Mouse (Mus musculus) frontal cortex, postnatal 25 days (tissue): ENCODE measurements around the gene Dpp4.

ENCODE experiments used
- DNase-seq, 2 experiments: peaks; one replicate each; pipeline ENCODE4 v3.0.0; 2022; ENCODE audit warnings: low spot score in 2 of 2

Dpp4 gene

DNA sequence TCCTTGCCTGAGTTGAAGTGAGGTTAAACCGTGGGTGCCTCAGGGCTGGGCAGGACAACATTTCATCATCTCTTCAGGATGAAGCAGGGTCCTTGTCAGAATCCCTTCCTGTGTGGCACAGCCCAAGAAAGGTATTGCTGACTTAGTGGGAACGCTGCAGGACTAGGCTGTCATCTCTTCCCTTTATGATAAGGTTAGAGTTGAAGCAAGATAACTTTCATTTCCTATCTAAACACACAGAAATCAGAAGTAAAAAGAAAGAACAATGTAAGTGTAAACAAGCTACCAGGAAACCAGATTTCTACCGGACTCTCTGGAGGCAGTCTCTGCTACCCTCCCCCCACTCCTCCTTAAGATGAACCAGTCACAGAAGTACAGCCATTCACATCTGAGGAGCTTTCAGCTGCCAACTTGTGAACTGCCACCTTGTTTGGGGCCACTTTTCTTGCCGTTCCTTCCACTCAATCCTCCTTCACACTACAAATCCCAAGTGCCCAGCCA is 3.3 kb downstream of the Dpp4 start:
- no peak for DNase-seq

DNA sequence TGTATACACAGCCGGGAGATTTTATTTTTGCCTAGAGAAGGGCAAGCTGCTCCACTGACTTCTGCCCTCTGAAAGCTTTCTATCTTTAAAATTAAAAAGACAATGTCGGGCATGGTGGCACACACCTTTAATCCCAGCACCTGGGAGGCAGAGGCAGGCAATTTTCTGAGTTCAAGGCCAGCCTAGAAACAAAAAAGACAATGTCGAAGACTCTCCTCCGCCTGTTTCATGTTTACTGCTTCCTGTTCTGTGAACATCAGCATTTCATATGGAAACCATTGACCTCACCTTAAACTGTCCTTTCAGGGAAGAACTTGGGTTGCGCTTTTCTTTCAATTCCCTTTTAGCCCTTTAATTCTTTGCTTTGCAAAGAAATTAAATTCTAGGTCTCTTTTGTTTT is 3.8 kb downstream of the Dpp4 start:
- DNase-seq = no peak

DNA sequence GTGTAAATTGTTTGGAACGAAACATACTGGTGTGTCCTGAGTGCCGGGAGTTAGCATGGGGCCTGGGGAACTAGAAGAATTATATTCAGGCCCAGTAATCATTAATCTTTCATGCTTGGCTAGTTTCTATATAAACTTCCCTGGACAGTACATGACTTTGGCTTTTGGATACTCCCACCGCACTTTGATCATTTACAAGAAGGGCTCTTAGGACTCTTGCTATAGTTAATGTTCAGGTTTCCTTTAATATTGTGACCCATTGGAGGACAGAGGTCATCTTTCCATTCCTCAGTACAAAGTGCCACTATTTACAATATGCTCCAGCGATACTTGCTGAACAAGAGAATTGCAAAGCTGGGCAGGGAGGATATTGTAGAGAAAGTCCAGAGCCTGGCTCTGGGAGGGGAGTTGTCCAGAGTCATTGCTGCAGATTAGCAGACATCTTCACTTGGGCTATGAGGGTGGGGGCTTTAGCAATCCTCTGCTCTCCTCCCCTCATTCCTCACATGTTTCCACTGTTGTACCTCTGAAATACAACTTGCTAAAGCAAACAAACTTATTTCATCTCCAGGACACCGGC is 8.4 kb downstream of the Dpp4 start:
- no peak for DNase-seq

DNA sequence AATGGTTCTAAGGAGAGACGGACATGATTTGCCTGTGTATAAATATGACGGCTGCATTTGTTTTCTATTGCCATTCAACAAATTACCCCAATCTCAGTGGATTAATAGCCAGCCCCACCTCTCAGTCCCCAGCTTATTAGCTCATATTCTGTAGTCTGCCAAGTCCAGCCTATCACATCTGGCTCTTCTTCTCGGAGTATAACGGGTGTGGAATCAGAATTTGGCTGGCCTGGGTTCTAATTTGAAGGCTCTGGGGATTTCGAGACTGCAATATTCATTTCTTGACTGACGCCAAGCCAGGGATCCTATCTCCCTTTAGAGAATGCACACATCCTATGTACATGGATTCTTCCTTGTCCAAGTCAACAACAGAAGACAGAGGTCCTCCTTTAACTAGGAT is 11.0 kb downstream of the Dpp4 start:
- DNase-seq = no peak

DNA sequence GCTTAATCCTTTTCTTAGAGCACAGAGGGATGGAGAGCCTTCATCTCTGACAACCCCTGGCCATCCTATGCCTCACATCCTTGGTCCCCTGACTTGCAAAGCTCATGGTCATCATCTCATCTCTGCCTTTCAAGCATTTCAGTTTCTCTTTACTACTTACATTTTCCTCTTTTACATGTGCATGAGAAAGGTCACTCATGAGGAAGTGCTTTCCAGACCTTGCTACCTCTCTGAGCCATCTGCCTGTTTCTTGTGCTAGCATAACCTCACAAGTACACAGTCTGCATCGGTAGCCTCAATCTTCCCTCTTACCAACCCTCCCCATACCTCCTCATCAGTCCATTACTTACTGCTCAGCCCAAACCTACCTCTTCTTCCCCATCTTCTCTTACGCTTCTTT is 12.2 kb downstream of the Dpp4 start:
- DNase-seq = no peak

DNA sequence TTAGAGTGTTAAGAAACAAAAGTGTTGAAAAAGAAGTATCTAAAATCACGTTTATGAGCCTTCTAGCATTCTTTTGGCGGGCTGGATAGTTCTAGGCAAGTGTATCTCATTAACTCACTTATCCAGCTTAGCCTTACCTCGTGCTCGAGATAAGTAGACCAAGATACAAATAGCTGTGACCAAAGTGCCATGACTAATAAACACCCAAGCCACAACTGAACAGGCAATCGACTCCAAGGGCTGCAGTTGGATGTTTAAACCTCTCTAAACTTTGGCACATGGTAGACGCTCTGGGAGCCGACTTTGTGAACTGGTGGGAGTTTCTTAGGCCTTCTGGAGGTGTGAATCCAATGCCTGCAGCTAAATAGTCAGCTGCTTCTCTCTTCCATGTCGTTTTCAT is 12.7 kb downstream of the Dpp4 start:
- DNase-seq = no peak

DNA sequence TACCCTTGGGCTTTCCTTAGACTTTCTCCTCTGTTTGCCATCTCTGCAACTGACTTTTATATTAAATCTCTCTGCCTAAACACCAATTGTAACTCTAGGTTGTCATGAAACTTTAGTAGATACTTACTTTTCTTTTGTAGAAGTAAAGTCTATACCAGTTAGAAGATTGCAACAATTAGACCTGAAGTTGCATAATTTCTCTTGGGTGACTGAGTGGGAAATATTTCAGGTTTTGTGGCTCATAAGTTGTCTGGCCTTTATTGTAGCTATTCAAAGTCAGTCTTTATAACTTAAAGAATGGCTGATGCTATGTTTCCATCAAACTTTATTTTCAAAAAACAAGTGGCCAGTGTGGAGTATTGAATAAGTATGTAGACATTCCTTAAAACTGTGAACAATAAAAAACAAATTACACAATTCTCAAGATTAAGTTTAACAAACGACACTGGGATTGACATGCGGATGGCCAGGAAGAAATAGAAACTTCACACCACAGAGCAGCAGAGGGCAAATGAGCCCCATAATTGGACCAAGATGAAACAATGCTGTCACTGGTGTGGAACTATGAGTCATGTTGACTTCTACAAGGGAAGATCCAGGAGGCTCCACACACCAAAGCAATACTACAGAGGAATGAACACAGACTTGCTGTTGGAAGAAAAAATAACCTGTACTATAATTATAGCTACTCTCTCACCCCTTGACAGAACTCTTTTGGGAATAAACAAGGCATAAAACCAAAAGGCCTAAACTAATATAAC is 13.7 kb downstream of the Dpp4 start:
- DNase-seq = no peak

DNA sequence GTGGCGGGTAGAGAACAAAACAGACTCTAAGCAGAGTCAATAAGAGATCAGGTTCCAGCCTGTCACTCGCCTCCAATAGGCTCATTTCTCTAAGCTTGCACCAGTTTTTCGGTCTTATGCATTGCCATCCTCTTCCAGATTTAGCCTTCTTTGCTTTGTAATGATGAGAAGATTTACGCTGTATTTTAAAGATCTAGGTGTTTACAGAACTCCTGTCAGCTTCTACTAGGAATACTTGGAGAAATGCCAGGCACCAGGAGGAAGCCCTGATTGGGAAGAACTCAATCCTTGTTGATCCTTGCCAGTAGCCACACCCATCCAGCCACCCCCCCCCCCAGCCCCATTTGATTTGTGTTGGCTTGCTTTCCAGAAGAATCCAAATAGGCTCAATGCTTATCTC is 14.4 kb downstream of the Dpp4 start:
- no peak for DNase-seq

DNA sequence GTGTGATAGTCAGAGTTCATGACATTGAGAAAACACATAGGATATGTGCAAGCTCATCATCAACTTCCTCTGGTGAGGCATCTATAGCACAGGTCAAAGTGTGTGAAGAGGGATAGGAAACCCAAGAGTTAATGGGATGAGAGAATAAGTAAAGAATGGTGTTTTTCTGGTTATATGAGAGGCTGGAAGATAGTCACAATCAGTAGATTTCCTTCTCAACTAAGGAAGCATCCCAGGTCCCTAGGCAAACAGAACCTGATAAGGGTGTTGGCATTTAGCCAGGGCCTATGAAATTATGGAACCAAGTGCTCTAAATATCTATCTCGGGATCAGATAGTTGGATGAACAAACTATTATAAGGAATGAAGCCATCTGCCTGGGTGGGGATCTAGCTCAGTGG is 15.2 kb downstream of the Dpp4 start:
- DNase-seq = no peak

DNA sequence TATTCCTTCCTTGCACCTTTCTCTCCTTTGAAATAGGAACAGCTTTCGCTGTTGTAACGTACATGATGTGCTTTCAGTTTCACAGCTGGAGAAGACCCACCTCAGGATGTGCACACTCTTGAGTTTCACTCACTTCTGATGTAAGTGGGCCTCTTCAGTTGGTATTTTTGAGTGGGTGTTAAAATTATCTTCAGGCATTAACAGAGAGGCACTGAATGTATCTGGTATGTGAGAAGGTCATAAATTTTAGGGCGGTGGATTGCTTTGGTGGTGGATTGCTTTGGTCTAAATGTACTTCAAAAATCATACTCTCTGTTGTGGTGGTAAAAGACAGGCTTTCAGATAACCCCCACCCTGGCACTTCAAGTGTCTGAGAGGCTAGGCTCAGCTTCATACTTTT is 17.2 kb downstream of the Dpp4 start:
- no peak for DNase-seq

DNA sequence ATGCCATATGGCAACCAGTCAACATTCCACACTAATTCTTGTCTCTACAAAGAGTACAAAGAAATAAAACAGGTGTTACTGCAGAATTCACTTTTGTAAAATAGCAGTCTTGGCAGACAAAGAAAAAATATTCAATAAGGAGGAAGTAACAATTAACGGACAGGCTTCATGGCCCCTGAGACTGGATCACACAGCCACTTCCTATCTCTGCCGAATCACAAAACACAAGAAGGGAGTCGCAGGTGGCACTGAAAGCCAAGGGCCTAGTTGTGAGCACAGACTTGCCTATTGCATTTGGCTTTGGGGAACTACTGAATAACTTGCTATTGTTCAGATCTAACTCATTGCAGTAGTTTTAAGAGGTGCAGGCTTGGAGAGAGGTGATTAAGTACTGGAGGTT is 19.9 kb downstream of the Dpp4 start:
- no peak for DNase-seq

DNA sequence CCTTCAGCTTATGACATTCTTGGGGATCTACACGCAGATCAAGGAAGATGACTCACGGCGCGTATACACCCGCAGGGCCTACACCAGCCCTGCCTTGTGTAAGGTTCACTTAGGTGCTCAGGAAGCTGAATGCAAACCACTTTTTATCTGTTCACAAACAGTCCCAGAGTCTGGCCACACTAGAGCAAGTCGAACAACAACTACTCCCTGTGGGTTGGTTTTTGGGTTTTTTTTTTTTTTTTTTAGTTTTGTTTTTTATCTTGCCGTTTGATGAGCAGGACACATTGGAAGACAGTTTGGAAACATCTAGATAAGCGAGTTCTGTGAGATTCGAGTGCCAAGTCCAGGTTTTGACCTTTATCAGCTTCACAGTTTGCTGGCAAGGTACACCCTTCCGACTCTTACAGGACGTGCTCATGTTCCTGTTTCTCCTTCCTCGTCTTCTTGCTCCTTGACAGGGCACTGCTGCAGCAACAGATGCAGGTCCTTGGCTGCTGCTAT is 21.0 kb downstream of the Dpp4 start:
- DNase-seq = no peak

DNA sequence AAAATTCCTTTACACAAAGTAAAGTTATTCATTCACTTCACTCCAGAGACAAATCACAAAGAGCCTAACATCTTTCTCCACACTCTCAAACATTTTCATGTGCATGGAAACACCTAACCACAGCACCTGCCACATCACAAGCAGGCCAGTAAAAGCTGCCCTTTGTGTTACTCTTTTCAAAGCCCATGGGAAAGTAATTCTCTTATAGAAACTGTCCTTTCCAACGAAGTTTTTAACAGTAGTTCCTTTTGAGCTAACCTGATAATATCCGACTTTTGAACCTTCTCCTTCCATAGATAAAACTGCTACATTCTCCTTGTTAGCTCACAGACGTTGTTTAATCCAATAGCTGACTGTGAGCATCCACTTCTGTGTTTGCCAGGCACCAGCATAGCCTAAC is 21.7 kb downstream of the Dpp4 start:
- no peak for DNase-seq

DNA sequence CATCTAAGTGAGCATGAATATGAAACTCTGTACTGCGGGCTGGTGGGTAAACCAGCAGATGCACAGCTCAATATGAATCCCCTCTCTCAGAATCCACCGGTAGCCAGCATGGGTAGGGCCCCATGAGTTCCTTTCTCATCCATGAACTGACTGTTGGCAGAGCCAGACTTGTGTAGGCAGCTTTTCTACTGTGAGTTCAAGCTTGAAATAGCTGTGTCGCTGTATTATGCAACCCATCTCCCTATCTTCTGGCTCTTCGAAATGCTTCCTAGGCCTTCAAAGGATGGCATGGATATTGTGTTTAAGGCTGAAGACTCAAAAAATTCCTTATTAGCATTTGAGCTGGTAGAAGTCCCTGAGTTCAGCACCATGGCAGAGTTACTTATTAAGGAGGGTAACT is 23.2 kb downstream of the Dpp4 start:
- no peak for DNase-seq

DNA sequence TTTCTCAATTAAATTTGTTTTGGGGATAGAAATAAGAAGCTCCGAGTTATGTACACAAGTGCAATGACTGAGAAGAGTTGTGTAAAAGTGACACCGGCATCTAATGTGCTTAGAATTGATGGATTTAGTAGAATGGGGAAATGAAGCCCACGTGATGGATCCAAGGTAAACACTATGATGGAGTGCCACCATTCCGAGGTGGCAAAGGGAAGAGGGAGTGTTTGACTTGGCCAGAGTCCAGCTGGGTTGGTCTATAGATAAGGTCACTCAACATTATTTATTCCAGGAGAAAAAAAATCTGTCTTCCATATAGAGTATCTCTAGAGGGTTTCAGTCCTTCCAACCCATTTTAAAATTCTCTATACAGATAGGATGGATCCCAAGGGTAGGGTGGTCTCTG is 28.8 kb downstream of the Dpp4 start:
- no peak for DNase-seq

DNA sequence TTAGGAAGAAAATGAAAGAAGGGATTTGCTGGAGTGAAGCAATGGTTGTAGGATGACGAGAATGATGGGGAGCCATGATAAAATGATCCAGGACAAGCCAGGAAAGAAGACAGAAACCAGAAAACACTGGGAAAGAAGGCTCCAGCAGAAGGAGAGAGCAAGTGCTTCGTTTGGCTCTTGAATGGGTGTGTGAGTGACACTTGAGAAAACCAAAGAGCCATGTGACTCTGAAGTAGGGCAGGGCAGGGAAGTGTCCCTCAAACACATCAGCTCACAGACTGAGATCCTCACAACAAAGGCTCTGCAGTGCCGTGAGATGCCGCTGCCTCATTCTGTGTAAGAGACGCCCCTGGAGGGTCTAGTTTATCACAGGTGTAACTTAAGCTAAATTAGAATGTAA is 29.6 kb downstream of the Dpp4 start:
- DNase-seq = no peak

DNA sequence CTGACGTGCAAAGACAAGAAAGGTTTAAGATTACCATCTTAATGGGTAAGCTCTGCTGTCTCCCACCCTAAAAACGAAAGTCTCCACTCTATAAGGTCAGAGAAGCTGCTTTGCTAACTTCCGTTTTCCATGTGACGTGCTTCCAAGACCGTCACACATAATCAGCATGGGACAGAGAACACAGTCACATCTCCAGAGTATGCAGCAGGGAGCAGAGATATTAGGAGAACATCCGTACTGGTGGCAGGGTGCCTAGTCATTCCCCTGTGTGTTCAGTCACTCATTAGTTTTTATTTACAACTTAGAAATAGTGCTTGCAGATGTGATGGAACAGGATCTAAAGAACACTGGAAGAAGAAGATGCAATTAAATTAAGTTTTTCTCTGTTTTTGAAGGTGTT is 30.3 kb downstream of the Dpp4 start:
- no peak for DNase-seq

DNA sequence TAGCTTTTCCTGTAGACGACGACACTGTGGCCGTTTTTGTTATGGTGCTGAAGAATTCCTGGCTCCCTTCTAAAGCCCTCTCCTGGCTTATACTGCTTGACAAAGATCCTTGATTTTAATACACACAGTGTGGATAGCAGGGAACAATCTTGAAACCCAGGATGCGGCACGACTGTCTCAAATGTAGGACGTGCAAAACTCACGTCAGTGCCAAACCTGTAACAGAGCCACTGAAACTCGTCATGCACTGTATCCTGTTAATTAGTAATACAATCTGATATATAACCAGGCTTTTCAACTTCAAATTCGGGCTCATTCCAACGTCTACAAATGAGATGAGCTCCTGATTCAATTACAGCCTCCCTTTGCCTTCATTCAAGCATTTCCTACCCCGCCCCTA is 38.3 kb downstream of the Dpp4 start:
- no peak for DNase-seq

DNA sequence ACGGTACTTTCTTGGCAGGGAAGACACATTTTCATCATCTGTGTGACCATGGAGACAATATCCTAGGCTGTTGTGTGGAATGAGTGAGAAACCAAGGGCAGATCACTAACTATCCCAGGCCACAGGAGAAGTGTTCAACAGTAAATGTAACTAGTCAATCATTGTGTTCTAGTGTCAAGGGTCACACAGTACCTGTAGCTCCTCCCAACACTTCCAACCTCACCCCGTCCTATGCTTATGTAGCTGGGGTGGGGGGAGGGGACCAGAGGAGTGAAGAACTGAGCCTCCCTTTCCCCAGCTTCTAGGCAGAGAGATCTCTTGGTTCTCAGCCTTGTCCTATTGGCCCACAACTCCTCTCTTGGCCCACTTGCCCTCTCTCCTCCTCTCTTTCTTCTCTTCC is 42.0 kb downstream of the Dpp4 start:
- DNase-seq = no peak

DNA sequence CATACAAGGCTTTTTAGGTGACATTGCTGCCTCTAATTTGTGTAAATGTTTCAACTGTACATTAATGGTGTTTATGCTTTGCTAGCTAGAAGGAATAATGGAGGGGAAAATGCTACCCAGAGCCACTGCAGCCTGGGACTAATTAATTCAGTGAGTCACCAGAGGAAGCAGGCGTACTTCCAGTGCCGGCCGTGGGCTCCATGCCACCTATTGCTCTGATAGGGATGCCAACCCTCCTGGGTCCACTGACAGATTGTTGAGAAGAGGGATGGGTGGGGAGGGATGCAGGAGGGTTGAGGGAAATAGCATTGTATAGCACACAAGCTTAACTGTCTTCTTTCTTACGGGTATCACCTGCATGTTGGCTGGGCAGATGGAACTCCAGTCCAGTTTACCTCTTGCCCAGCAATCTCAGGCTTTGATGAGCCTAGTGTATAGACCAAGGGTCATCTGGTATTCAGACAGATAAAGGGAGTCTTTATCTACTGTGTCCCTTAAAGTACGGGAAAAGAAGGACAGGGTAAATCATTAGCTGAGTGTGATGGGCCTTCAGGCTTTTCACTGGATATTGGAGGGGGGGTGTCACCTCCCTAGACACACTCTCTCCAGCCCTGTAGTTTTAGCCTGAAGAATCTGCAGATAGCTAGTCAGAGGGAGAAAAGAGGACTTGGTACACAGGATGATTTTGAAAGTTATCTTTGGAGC is 43.5 kb downstream of the Dpp4 start:
- DNase-seq = no peak

DNA sequence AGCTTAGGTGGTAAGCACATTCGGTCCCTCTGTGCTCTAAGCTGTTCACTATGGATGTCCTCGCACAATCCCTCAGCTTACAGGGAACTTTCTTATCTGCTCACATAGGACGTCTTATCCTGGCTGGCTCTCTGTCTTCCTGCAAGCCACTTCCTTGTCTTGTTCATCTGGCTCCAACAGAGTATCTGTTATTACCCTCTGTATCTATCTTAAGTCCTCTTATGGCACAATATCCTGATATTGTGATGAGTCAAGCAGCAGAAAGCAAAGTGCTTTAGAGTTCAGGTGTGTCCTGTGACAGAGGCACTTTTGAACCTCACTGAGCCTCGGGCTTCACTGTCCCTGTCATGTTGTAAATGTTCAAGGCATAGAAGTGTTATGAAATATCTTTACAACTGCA is 48.4 kb downstream of the Dpp4 start:
- no peak for DNase-seq

DNA sequence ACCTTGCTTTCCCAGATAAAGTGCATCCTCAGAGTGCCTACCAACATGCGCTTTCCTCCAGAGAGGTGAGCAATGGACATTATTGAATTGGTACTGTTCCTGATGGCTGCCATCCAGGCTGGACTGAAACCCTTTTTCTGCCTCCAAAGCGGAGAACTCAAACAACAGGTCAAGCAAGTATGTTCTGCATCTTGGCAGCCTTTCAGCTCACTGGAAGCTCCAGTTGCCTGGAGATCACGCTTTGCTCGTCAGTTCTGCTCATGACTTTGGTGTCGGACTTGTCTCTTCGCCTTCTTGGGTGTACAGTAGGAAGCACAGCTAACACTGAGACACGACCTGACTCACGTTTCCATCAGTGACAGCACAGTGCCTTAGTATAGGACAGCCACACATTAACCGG is 49.8 kb downstream of the Dpp4 start:
- DNase-seq = no peak

DNA sequence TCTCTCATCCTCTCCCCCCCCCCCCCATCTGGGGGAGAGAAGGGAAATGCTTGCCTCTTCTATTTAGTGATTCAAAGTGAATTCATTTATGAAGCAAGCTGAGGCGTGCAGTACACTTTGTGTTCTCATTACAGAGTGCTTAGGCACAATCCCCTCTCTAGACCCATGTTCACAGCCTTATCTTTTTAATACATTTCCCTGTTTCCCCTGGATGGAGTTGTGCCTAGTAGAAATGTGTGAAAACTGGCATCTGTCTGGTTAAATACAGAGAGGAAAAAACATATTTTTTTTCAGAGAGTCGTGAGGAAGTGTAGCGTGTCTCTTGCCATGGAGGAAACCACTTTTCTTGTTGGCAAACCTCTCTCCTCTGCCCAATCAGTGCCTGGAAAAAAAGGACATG is 50.5 kb downstream of the Dpp4 start:
- DNase-seq = no peak
